Mouse (Mus musculus) left cerebral cortex, adult 9 months (tissue): ENCODE results near the gene Ank.
"Not testable (repeated sequence)": the region's sequence is repeated elsewhere in the genome, so short reads cannot be mapped to it uniquely, and the experiment has no call there.

Experiments
- DNase-seq, 2 experiments: peaks; one replicate each; pipeline ENCODE4 v3.0.0; 2022; ENCODE audit warnings: low spot score in 2 of 2

The Ank gene

GRCm38 (mm10) chr15:27466131-27467080, at the start of gene Ank:
TSS of gene Ank (plus strand) at chr15:27466677.
- DNase-seq, result peak in 1 of 2 experiments; percentile 75

- DNase-seq, result no peak
Observed at GRCm38 (mm10) chr15:27418566-27419331, 47.7 kb upstream of the Ank start.

- DNase-seq, result no peak
Observed at GRCm38 (mm10) chr15:27421531-27421930, 44.9 kb upstream of the Ank start.

- no peak for DNase-seq
Observed at GRCm38 (mm10) chr15:27427581-27427980, 38.9 kb upstream of the Ank start.

GRCm38 (mm10) chr15:27430241-27430640, 36.2 kb upstream of the Ank start:
- no peak for DNase-seq

GRCm38 (mm10) chr15:27432851-27433615, 33.4 kb upstream of the Ank start:
- no peak for DNase-seq

- no peak for DNase-seq
Observed at GRCm38 (mm10) chr15:27435409-27435808, 31.1 kb upstream of the Ank start.

GRCm38 (mm10) chr15:27436194-27436593, 30.3 kb upstream of the Ank start:
- no peak for DNase-seq

- no peak for DNase-seq
Observed at GRCm38 (mm10) chr15:27441053-27441452, 25.4 kb upstream of the Ank start.

- DNase-seq, result no peak
Observed at GRCm38 (mm10) chr15:27441529-27441928, 24.9 kb upstream of the Ank start.

- DNase-seq, result no peak
Observed at GRCm38 (mm10) chr15:27441951-27442350, 24.5 kb upstream of the Ank start.

- DNase-seq, result no peak
Observed at GRCm38 (mm10) chr15:27444772-27445347, 21.6 kb upstream of the Ank start.

GRCm38 (mm10) chr15:27450689-27451088, 15.8 kb upstream of the Ank start:
- no peak for DNase-seq

GRCm38 (mm10) chr15:27451760-27452159, 14.7 kb upstream of the Ank start:
- no peak for DNase-seq

- DNase-seq, result no peak
Observed at GRCm38 (mm10) chr15:27452496-27452895, 14.0 kb upstream of the Ank start.

GRCm38 (mm10) chr15:27457001-27457400, 9.5 kb upstream of the Ank start:
- DNase-seq, result no peak

GRCm38 (mm10) chr15:27459781-27460180, 6.7 kb upstream of the Ank start:
- not testable (repeated sequence) for DNase-seq

- no peak for DNase-seq
Observed at GRCm38 (mm10) chr15:27461336-27462245, 4.9 kb upstream of the Ank start.

- no peak for DNase-seq
Observed at GRCm38 (mm10) chr15:27463876-27464275, 2.6 kb upstream of the Ank start.

GRCm38 (mm10) chr15:27465391-27466005, 979 bp upstream of the Ank start:
- DNase-seq, result no peak
